Mouse (Mus musculus) cerebellum, adult 2 months (tissue): ENCODE data around the gene Celf6. TPM values are rescaled to one million over a fixed set of nuclear protein-coding genes. Genes with fewer than 3 reads are reported as not detected.

Source experiments
- DNase-seq, 2 experiments: peaks; one replicate each; pipeline ENCODE4 v3.0.0; 2021
- H3K27ac ChIP-seq: fragments of 200-500 bp; 2 replicates; pipeline ENCODE4 v1.5.1; 2012; ENCODE audit warnings: low read length, control low read depth, inconsistent platforms; ENCODE audit not compliant: insufficient read depth
- H3K27me3 ChIP-seq: fragments of 200-500 bp; 2 replicates; pipeline ENCODE4 v1.6.1; 2012; ENCODE audit warnings: inconsistent platforms, mild to moderate bottlenecking, low read length, moderate library complexity; ENCODE audit not compliant: control insufficient read depth, insufficient read depth
- H3K4me1 ChIP-seq: fragments of 200-500 bp; 2 replicates; pipeline ENCODE4 v1.6.1; 2011; ENCODE audit warnings: low read length; ENCODE audit not compliant: control insufficient read depth, insufficient read depth
- H3K4me3 ChIP-seq: fragments of 200-500 bp; replicated peaks from 2 replicates; pipeline ENCODE3; 2011; ENCODE audit warnings: mild to moderate bottlenecking, low read depth, low read length, control low read depth; ENCODE audit not compliant: insufficient read depth
- CTCF ChIP-seq: fragments of 200-500 bp; IDR thresholded peaks from 2 replicates; pipeline ENCODE4 v1.5.1; 2011; ENCODE audit warnings: low read depth, mild to moderate bottlenecking, control low read depth, low read length, moderate library complexity, borderline replicate concordance; ENCODE audit not compliant: insufficient read depth
- POLR2A ChIP-seq: fragments of 200-500 bp; IDR thresholded peaks from 2 replicates; pipeline ENCODE4 v1.6.1; 2011; ENCODE audit warnings: low read length, control low read depth, borderline replicate concordance; ENCODE audit not compliant: insufficient read depth
- WGBS: fragments of 180-500 bp; shearing (Covaris S2); methylation state at CpG from one replicate; pipeline ENCODE4 v1.1.7; 2018; 5-methylcytosine and 5-hydroxymethylcytosine counted together
- polyA plus RNA-seq: library from polyadenylated mRNA; depleted of rRNA; stranded (reverse); fragments of >200 nt; gene quantifications from 2 replicates; pipeline ENCODE4 v1.2.3, GENCODE M21; 2012

Gene Celf6
- polyA plus RNA-seq, 1 experiment = 7.4 TPM

- Histone ChIP-seq H3K4me1 (peaks cover 5% of the 10 kb centered on the region), H3K4me3 (no peak overlapping the region), H3K27ac (no peak overlapping the region), H3K27me3 (no peaks in the 10 kb centered on the region)
- TF ChIP-seq POLR2A (no peak), CTCF (no peak)
- DNase-seq = no peak
Observed at GRCm38 (mm10) chr9:59542766-59543324, 34.9 kb upstream of the Celf6 start.

- H3K27me3 ChIP-seq = no peaks in the 10 kb centered on the region
- 90% methylated on average over 5 of the region's 5 CpGs for WGBS
- peaks cover 5% of the 10 kb centered on the region for H3K4me1 ChIP-seq
- H3K4me3 ChIP-seq = no peak overlapping the region
- DNase-seq = no peak
- no peak overlapping the region for H3K27ac ChIP-seq
- TF ChIP-seq POLR2A = no peak
- TF ChIP-seq CTCF = no peak
Observed at GRCm38 (mm10) chr9:59544739-59545138, 33.0 kb upstream of the Celf6 start.

GRCm38 (mm10) chr9:59547869-59548268, 29.8 kb upstream of the Celf6 start:
- TF ChIP-seq CTCF (no peak), POLR2A (no peak)
- peaks cover 7% of the 10 kb centered on the region for H3K4me1 ChIP-seq
- H3K27ac ChIP-seq = no peak overlapping the region
- no peaks in the 10 kb centered on the region for H3K27me3 ChIP-seq
- WGBS = 87% methylated on average over 1 of the region's 1 CpGs
- no peak for DNase-seq
- no peak overlapping the region for H3K4me3 ChIP-seq

GRCm38 (mm10) chr9:59548961-59549487, 28.7 kb upstream of the Celf6 start:
- no peak for DNase-seq
- Histone ChIP-seq H3K4me3 (no peak overlapping the region), H3K27me3 (no peaks in the 10 kb centered on the region), H3K27ac (no peak overlapping the region), H3K4me1 (peaks cover 7% of the 10 kb centered on the region)
- TF ChIP-seq CTCF (no peak), POLR2A (no peak)
- WGBS = 61% methylated on average over 2 of the region's 2 CpGs

GRCm38 (mm10) chr9:59550077-59550476, 27.6 kb upstream of the Celf6 start:
- no peak for TF ChIP-seq POLR2A
- no peak for TF ChIP-seq CTCF
- 90% methylated on average over 4 of the region's 4 CpGs for WGBS
- Histone ChIP-seq H3K4me3 (no peak overlapping the region), H3K27me3 (no peaks in the 10 kb centered on the region), H3K4me1 (peaks cover 5% of the 10 kb centered on the region), H3K27ac (no peak overlapping the region)
- no peak for DNase-seq

GRCm38 (mm10) chr9:59551017-59551416, 26.7 kb upstream of the Celf6 start:
- H3K4me1 ChIP-seq = peaks cover 5% of the 10 kb centered on the region
- TF ChIP-seq POLR2A (no peak), CTCF (no peak)
- no peak overlapping the region for H3K4me3 ChIP-seq
- H3K27me3 ChIP-seq = no peaks in the 10 kb centered on the region
- 89% methylated on average over 5 of the region's 5 CpGs for WGBS
- no peak for DNase-seq
- H3K27ac ChIP-seq = no peak overlapping the region

GRCm38 (mm10) chr9:59551620-59552031, 26.1 kb upstream of the Celf6 start:
- no peak overlapping the region for H3K4me3 ChIP-seq
- WGBS = 55% methylated on average over 3 of the region's 3 CpGs
- no peak for DNase-seq
- no peak overlapping the region for H3K27ac ChIP-seq
- H3K4me1 ChIP-seq = peaks cover 5% of the 10 kb centered on the region
- no peak for TF ChIP-seq CTCF
- no peak for TF ChIP-seq POLR2A
- H3K27me3 ChIP-seq = no peaks in the 10 kb centered on the region

GRCm38 (mm10) chr9:59552610-59553009, 25.1 kb upstream of the Celf6 start:
- H3K4me3 ChIP-seq = no peak overlapping the region
- H3K4me1 ChIP-seq = peaks cover 5% of the 10 kb centered on the region
- H3K27me3 ChIP-seq = no peaks in the 10 kb centered on the region
- H3K27ac ChIP-seq = no peak overlapping the region
- DNase-seq = no peak
- no peak for TF ChIP-seq CTCF
- WGBS = 78% methylated on average over 5 of the region's 5 CpGs

- DNase-seq = no peak
- no peak for TF ChIP-seq POLR2A
- no peak for TF ChIP-seq CTCF
- 52% methylated on average over 4 of the region's 4 CpGs for WGBS
- Histone ChIP-seq H3K27me3 (no peaks in the 10 kb centered on the region), H3K4me1 (peaks cover 5% of the 10 kb centered on the region), H3K4me3 (no peak overlapping the region), H3K27ac (no peak overlapping the region)
Observed at GRCm38 (mm10) chr9:59553719-59554118, 24.0 kb upstream of the Celf6 start.
